Mouse (Mus musculus): ENCODE data around the gene Ttll8. TPM values are rescaled to one million over a fixed set of nuclear protein-coding genes. Genes with fewer than 3 reads are reported as not detected.

Gene Ttll8
- polyA plus RNA-seq, 1 experiment, result 1.6 TPM

DNA sequence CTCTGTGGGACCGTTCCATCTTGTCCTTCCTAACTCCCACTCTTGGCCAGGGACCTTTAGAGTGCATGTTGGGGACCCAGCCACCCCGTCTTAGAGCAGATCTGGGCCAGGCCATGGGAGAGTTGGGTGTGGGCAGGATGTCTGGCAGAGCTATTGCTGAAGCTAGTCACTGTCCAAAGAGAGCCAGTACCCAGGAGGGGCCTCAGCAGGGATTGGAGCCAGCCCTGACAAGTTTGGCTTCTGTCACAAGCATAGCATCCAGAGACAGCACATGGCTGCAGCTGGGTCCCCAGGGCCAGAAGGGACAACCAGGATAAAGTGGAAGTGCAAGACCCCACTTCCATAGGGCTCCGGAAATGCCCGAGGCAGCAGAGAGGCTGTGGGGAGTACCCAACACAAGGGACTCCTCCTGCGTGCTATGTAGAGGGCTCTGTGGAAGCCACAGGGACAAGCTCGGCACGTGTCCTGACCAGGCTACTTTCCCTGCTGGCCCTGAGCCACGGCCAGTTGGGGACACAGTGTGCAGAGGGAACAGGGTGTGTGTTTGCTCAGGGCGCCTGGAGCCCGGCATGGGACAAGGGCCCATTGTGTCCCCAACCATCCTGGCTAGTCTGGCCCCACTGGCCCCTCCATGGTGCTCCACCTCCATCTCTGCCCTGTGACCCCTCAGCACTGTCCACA, 103.9 kb downstream of the Ttll8 start:
- no peak for TF ChIP-seq CTCF (IDR thresholded peaks at IDR 0.05; ENCODE audit: borderline replicate concordance, insufficient read depth, low read depth, low read length)
- no peak for TF ChIP-seq POLR2A (IDR thresholded peaks at IDR 0.05; ENCODE audit: borderline replicate concordance, insufficient read depth, low read length)
- Histone ChIP-seq H3K4me1 (ENCODE audit: control insufficient read depth, insufficient read depth, low read length) (peaks cover 42% of the 10 kb centered on the region), H3K4me3 (replicated peaks; ENCODE audit: insufficient read depth, low read depth, low read length) (no peak overlapping the region), H3K27ac (ENCODE audit: insufficient read depth, low read length) (peak overlapping the region; percentile 45; the same call in 1 of the 2 replicates), H3K27me3 (ENCODE audit: control insufficient read depth, insufficient read depth, low read length) (no peaks in the 10 kb centered on the region)
- DNase-seq, result peak; percentile 86 to 87
- 8% methylated on average over 10 of the region's 10 CpGs for whole genome bisulfite sequencing

DNA sequence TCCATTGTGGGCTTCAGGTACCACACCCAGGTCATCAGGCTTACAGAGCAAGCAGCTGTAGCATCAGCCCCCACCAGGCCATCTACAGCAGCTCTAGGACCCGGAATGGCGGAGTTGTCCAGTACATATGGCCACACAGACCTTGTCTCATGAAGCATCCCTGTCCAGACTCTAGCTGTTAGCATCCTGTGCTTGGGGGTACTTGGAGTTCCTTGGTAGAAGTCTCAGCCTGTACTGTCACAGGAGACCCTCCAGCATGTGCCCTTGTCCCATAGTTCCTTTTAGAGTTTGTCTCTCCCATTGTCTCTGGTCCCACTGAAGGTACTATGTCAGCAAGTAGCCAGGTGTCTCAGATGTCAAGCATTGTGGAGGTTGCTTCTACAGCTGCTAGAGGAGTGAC, 104.6 kb downstream of the Ttll8 start:
- 84% methylated on average over 2 of the region's 2 CpGs for WGBS
- TF ChIP-seq CTCF (IDR thresholded peaks at IDR 0.05; ENCODE audit: borderline replicate concordance, insufficient read depth, low read depth, low read length) (no peak), POLR2A (IDR thresholded peaks at IDR 0.05; ENCODE audit: borderline replicate concordance, insufficient read depth, low read length) (no peak)

GRCm38 (mm10) chr15:88848661-88849060, 105.6 kb downstream of the Ttll8 start:
- 88% methylated on average over 1 of the region's 1 CpGs for WGBS
- Histone ChIP-seq H3K4me3 (replicated peaks; ENCODE audit: insufficient read depth, low read depth, low read length) (no peak overlapping the region), H3K4me1 (ENCODE audit: control insufficient read depth, insufficient read depth, low read length) (peaks cover 41% of the 10 kb centered on the region), H3K27ac (ENCODE audit: insufficient read depth, low read length) (no peak overlapping the region), H3K27me3 (ENCODE audit: control insufficient read depth, insufficient read depth, low read length) (no peaks in the 10 kb centered on the region)
- TF ChIP-seq CTCF (IDR thresholded peaks at IDR 0.05; ENCODE audit: borderline replicate concordance, insufficient read depth, low read depth, low read length), result no peak
- no peak for TF ChIP-seq POLR2A (IDR thresholded peaks at IDR 0.05; ENCODE audit: borderline replicate concordance, insufficient read depth, low read length)
- no peak for DNase-seq

More for the DNA sequence above, 104.6 kb downstream of the Ttll8 start:
- Histone ChIP-seq H3K4me3 (replicated peaks; ENCODE audit: insufficient read depth, low read depth, low read length) (no peak overlapping the region), H3K27me3 (ENCODE audit: control insufficient read depth, insufficient read depth, low read length) (no peaks in the 10 kb centered on the region), H3K4me1 (ENCODE audit: control insufficient read depth, insufficient read depth, low read length) (peaks cover 43% of the 10 kb centered on the region), H3K27ac (ENCODE audit: insufficient read depth, low read length) (peak overlapping the region; percentile 11; the same call in 1 of the 2 replicates)
- no peak for DNase-seq

- no peak overlapping the region for H3K27ac ChIP-seq (ENCODE audit: insufficient read depth, low read length)
- peaks cover 50% of the 10 kb centered on the region for H3K4me1 ChIP-seq (ENCODE audit: control insufficient read depth, insufficient read depth, low read length)
- peak in 1 of 2 experiments; percentile 44 for DNase-seq
- TF ChIP-seq CTCF (IDR thresholded peaks at IDR 0.05; ENCODE audit: borderline replicate concordance, insufficient read depth, low read depth, low read length), result no peak
- TF ChIP-seq POLR2A (IDR thresholded peaks at IDR 0.05; ENCODE audit: borderline replicate concordance, insufficient read depth, low read length), result no peak
- H3K27me3 ChIP-seq (ENCODE audit: control insufficient read depth, insufficient read depth, low read length), result no peaks in the 10 kb centered on the region
- H3K4me3 ChIP-seq (replicated peaks; ENCODE audit: insufficient read depth, low read depth, low read length), result no peak overlapping the region
- 35% methylated on average over 7 of the region's 7 CpGs for WGBS
These were observed 109.3 kb downstream of the Ttll8 start for GRCm38 (mm10) chr15:88844966-88845365.

GRCm38 (mm10) chr15:88843486-88844097, 110.6 kb downstream of the Ttll8 start:
- WGBS, result 56% methylated on average over 8 of the region's 8 CpGs
- H3K27ac ChIP-seq (ENCODE audit: insufficient read depth, low read length), result no peak overlapping the region
- H3K4me1 ChIP-seq (ENCODE audit: control insufficient read depth, insufficient read depth, low read length), result peaks cover 57% of the 10 kb centered on the region
- no peaks in the 10 kb centered on the region for H3K27me3 ChIP-seq (ENCODE audit: control insufficient read depth, insufficient read depth, low read length)
- TF ChIP-seq CTCF (IDR thresholded peaks at IDR 0.05; ENCODE audit: borderline replicate concordance, insufficient read depth, low read depth, low read length), result no peak
- no peak for TF ChIP-seq POLR2A (IDR thresholded peaks at IDR 0.05; ENCODE audit: borderline replicate concordance, insufficient read depth, low read length)
- H3K4me3 ChIP-seq (replicated peaks; ENCODE audit: insufficient read depth, low read depth, low read length), result no peak overlapping the region
- no peak for DNase-seq

GRCm38 (mm10) chr15:88842300-88842673, 111.9 kb downstream of the Ttll8 start:
- TF ChIP-seq CTCF (IDR thresholded peaks at IDR 0.05; ENCODE audit: borderline replicate concordance, insufficient read depth, low read depth, low read length) (no peak), POLR2A (IDR thresholded peaks at IDR 0.05; ENCODE audit: borderline replicate concordance, insufficient read depth, low read length) (no peak)
- Histone ChIP-seq H3K27ac (ENCODE audit: insufficient read depth, low read length) (0 out of 2 replicates have a peak overlapping the region, but pooled peaks have one; percentile 0), H3K4me1 (ENCODE audit: control insufficient read depth, insufficient read depth, low read length) (peaks cover 60% of the 10 kb centered on the region), H3K27me3 (ENCODE audit: control insufficient read depth, insufficient read depth, low read length) (no peaks in the 10 kb centered on the region), H3K4me3 (replicated peaks; ENCODE audit: insufficient read depth, low read depth, low read length) (no peak overlapping the region)
- 22% methylated on average over 3 of the region's 3 CpGs for WGBS
- DNase-seq, result no peak

DNA sequence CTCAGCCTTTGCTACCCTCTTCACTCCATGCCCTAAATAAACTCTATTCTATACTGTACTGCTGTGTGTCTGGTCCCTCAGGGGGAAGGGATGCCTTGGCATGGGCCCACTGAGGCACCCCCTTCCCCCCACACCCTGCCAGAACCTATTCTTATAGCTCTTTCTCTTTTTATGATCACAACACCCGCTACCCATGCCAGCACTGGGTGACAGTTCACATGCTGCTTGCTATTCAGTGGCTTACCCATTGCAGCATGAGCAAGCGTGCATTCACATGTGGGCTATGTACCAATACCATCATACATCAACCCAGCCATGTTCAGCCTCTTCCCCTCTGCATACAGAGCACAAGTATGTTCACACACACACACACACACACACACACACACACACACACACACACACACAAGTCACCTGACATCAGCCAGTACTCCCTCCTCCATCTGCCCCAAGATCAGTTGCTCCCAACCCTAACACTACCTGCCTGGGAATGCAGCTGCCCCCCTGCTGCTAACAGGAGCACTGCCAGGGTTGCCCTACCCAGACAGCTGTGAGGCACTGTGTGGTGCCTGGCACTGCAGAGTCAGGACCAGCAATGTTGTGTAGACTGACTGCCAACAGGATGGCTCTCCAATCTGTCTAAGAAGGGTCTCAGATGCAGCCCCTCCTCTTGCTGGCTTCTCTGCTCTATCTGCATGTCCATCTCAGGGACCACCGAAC, 112.5 kb downstream of the Ttll8 start:
- peak overlapping the region; percentile 0; the same call in 1 of the 2 replicates for H3K27ac ChIP-seq (ENCODE audit: insufficient read depth, low read length)
- TF ChIP-seq CTCF (IDR thresholded peaks at IDR 0.05; ENCODE audit: borderline replicate concordance, insufficient read depth, low read depth, low read length), result no peak
- TF ChIP-seq POLR2A (IDR thresholded peaks at IDR 0.05; ENCODE audit: borderline replicate concordance, insufficient read depth, low read length), result no peak
- peaks cover 60% of the 10 kb centered on the region for H3K4me1 ChIP-seq (ENCODE audit: control insufficient read depth, insufficient read depth, low read length)
- no peak overlapping the region for H3K4me3 ChIP-seq (replicated peaks; ENCODE audit: insufficient read depth, low read depth, low read length)
- peak; percentile 87 to 88 for DNase-seq
- WGBS, result 65% methylated on average over 3 of the region's 3 CpGs
- no peaks in the 10 kb centered on the region for H3K27me3 ChIP-seq (ENCODE audit: control insufficient read depth, insufficient read depth, low read length)

All from cerebellum, adult 2 months (tissue).